ENCODE assay signal across 12 mouse cellular contexts in genomic region chr7:120158121-120158613, GRCm38 (mm10). TPM values are rescaled to one million over a fixed set of nuclear protein-coding genes. Genes with fewer than 3 reads are reported as not detected.
DNase-seq lines count a peak whose midpoint lies in the region; ATAC-seq and TF ChIP-seq lines count a peak whose summit lies in the region.
"Had no signal": no experiment of that assay in that cellular context is flagged by ENCODE, and none has a peak within 500 bp of the region (broad histone marks: within the 10 kb centered on the region; RNA-seq: fewer than 3 reads in every experiment).

No protein-coding gene starts in this region.

- no peak overlapping the region for H3K4me3 ChIP-seq in lung, adult 2 months (replicated peaks; ENCODE audit: extremely low read depth, low read depth, low read length)
- no peak overlapping the region for H3K4me3 ChIP-seq in embryonic facial prominence, embryonic 12.5 days
- H3K4me3 ChIP-seq in hindbrain, embryonic 15.5 days: no peak overlapping the region
- no peak overlapping the region for H3K4me3 ChIP-seq in stomach, embryonic 15.5 days (replicated peaks)
- H3K4me3 ChIP-seq in liver, postnatal 0 days (ENCODE audit: low read depth, low read length): no peak overlapping the region
- no peak overlapping the region for H3K4me3 ChIP-seq in kidney, embryonic 16.5 days (ENCODE audit: low read length)
- H3K4me3 ChIP-seq: liver, embryonic 13.5 days; megakaryocyte, embryonic 14.5 days had no signal

- no peak overlapping the region for H3K4me2 ChIP-seq in embryonic facial prominence, embryonic 12.5 days (replicated peaks)
- H3K4me2 ChIP-seq in hindbrain, embryonic 15.5 days: no peak overlapping the region
- no peak overlapping the region for H3K4me2 ChIP-seq in stomach, embryonic 15.5 days
- H3K4me2 ChIP-seq in liver, postnatal 0 days (ENCODE audit: low read depth, low read length): no peak overlapping the region
- no peak overlapping the region for H3K4me2 ChIP-seq in kidney, embryonic 16.5 days (replicated peaks; ENCODE audit: low read depth, low read length)
- H3K4me2 ChIP-seq: liver, embryonic 13.5 days had no signal

- no peaks in the 10 kb centered on the region for H3K9me3 ChIP-seq in embryonic facial prominence, embryonic 12.5 days
- H3K9me3 ChIP-seq in hindbrain, embryonic 15.5 days: no peaks in the 10 kb centered on the region
- no peaks in the 10 kb centered on the region for H3K9me3 ChIP-seq in stomach, embryonic 15.5 days
- no peaks in the 10 kb centered on the region for H3K9me3 ChIP-seq in liver, postnatal 0 days (ENCODE audit: low read length)
- no peaks in the 10 kb centered on the region for H3K9me3 ChIP-seq in kidney, embryonic 16.5 days (ENCODE audit: low read length)
- H3K9me3 ChIP-seq: liver, embryonic 13.5 days; megakaryocyte, embryonic 14.5 days had no signal

- no peak for TF ChIP-seq CTCF in lung, adult 2 months (IDR thresholded peaks at IDR 0.05; ENCODE audit: insufficient read depth, low read length)
- TF ChIP-seq CTCF in liver, postnatal 0 days (IDR thresholded peaks at IDR 0.05; ENCODE audit: low read depth): no peak

- H3K27me3 ChIP-seq in embryonic facial prominence, embryonic 12.5 days: no peaks in the 10 kb centered on the region
- no peaks in the 10 kb centered on the region for H3K27me3 ChIP-seq in hindbrain, embryonic 15.5 days
- H3K27me3 ChIP-seq in stomach, embryonic 15.5 days (replicated peaks): no peaks in the 10 kb centered on the region
- H3K27me3 ChIP-seq in liver, postnatal 0 days (ENCODE audit: insufficient read depth, low read length): no peaks in the 10 kb centered on the region
- no peaks in the 10 kb centered on the region for H3K27me3 ChIP-seq in kidney, embryonic 16.5 days (ENCODE audit: insufficient read depth, low read length)
- H3K27me3 ChIP-seq: liver, embryonic 13.5 days had no signal

- no peak for ATAC-seq in embryonic facial prominence, embryonic 12.5 days (ENCODE audit: insufficient number of reproducible peaks, insufficient read depth, low FRiP score, low TSS enrichment)
- peak; percentile 48; the same call in 1 of the 2 replicates for ATAC-seq in hindbrain, embryonic 15.5 days (ENCODE audit: low FRiP score, low read depth)
- peak; percentile 58; the same call in 1 of the 2 replicates for ATAC-seq in stomach, embryonic 15.5 days (ENCODE audit: insufficient read depth, low FRiP score, low read depth)
- no peak for ATAC-seq in liver, postnatal 0 days
- no peak for ATAC-seq in kidney, embryonic 16.5 days (ENCODE audit: low FRiP score, low TSS enrichment)

- no peaks in the 10 kb centered on the region for H3K36me3 ChIP-seq in embryonic facial prominence, embryonic 12.5 days
- H3K36me3 ChIP-seq in hindbrain, embryonic 15.5 days: no peaks in the 10 kb centered on the region
- no peaks in the 10 kb centered on the region for H3K36me3 ChIP-seq in stomach, embryonic 15.5 days
- H3K36me3 ChIP-seq in liver, postnatal 0 days (replicated peaks; ENCODE audit: insufficient read depth, low read length): no peaks in the 10 kb centered on the region
- H3K36me3 ChIP-seq in kidney, embryonic 16.5 days (ENCODE audit: insufficient read depth, low read length): no peaks in the 10 kb centered on the region
- H3K36me3 ChIP-seq: liver, embryonic 13.5 days had no signal

- no peak for TF ChIP-seq POLR2A in lung, adult 2 months (IDR thresholded peaks at IDR 0.05; ENCODE audit: borderline replicate concordance, extremely low read depth, low read depth, low read length)

- H3K4me1 ChIP-seq in lung, adult 2 months (ENCODE audit: control insufficient read depth, insufficient read depth, low read length): no peaks in the 10 kb centered on the region
- H3K4me1 ChIP-seq in embryonic facial prominence, embryonic 12.5 days: peaks cover 23% of the 10 kb centered on the region
- 0 out of 2 replicates have a peak, but pooled peaks cover 5% of the 10 kb centered on the region for H3K4me1 ChIP-seq in hindbrain, embryonic 15.5 days (replicated peaks)
- H3K4me1 ChIP-seq in stomach, embryonic 15.5 days: no peaks in the 10 kb centered on the region; the same call in 1 of the 2 replicates
- no peaks in the 10 kb centered on the region for H3K4me1 ChIP-seq in liver, postnatal 0 days (ENCODE audit: insufficient read depth)
- H3K4me1 ChIP-seq in kidney, embryonic 16.5 days (ENCODE audit: insufficient read depth, low read length): 0 out of 2 replicates have a peak, but pooled peaks cover 3% of the 10 kb centered on the region
- H3K4me1 ChIP-seq: liver, embryonic 13.5 days; megakaryocyte, embryonic 14.5 days had no signal

- no peak for TF ChIP-seq EP300 in liver, postnatal 0 days (IDR thresholded peaks at IDR 0.05; ENCODE audit: low read depth)

- intact Hi-C loops in left cerebral cortex, postnatal 4 days (cut with DNase I): no loop called here

- DNase-seq in lung, postnatal 36 days: peak; percentile 15
- no peak for DNase-seq in lung, adult 2 months
- no peak for DNase-seq in liver, postnatal 0 days
- DNase-seq in left cerebral cortex, postnatal 4 days: no peak
- DNase-seq: layer of hippocampus, adult 9-11 months; liver, embryonic 13.5 days had no signal

- 24% methylated on average over 4 of the region's 4 CpGs for WGBS in lung, adult 2 months
- WGBS in embryonic facial prominence, embryonic 12.5 days: 15% methylated on average over 4 of the region's 4 CpGs
- WGBS in hindbrain, embryonic 15.5 days: 31% methylated on average over 4 of the region's 4 CpGs
- WGBS in stomach, embryonic 15.5 days: 32% methylated on average over 4 of the region's 4 CpGs
- 45% methylated on average over 4 of the region's 4 CpGs for WGBS in liver, postnatal 0 days (ENCODE audit: insufficient replicate concordance)
- WGBS in kidney, embryonic 16.5 days: 47% methylated on average over 4 of the region's 4 CpGs

- H3K9ac ChIP-seq in embryonic facial prominence, embryonic 12.5 days: no peak overlapping the region
- H3K9ac ChIP-seq in hindbrain, embryonic 15.5 days: no peak overlapping the region
- no peak overlapping the region for H3K9ac ChIP-seq in stomach, embryonic 15.5 days
- H3K9ac ChIP-seq in liver, postnatal 0 days (replicated peaks): no peak overlapping the region
- H3K9ac ChIP-seq in kidney, embryonic 16.5 days (replicated peaks; ENCODE audit: low read length): no peak overlapping the region
- H3K9ac ChIP-seq: liver, embryonic 13.5 days had no signal

- 0 out of 2 replicates have a peak overlapping the region, but pooled peaks have one; percentile 25 for H3K27ac ChIP-seq in embryonic facial prominence, embryonic 12.5 days
- no peak overlapping the region for H3K27ac ChIP-seq in hindbrain, embryonic 15.5 days (replicated peaks)
- H3K27ac ChIP-seq in stomach, embryonic 15.5 days: no peak overlapping the region
- no peak overlapping the region for H3K27ac ChIP-seq in liver, postnatal 0 days (ENCODE audit: low read depth)
- no peak overlapping the region for H3K27ac ChIP-seq in kidney, embryonic 16.5 days (ENCODE audit: low read length)
- H3K27ac ChIP-seq: liver, embryonic 13.5 days had no signal

RNA-seq across cellular contexts. Expression of gene Zp2, which starts 13.1 kb away (rescaled TPM):
- polyA plus RNA-seq in lung, adult 2 months (2012; rRNA removed): 0.05 TPM in 1 of 2 replicates, not detected in the other
- 0.10 TPM in 1 of 2 replicates, not detected in the other for polyA plus RNA-seq in embryonic facial prominence, embryonic 12.5 days (2016; fragmentation: Nextera tagmentation; extraction: Ambion mirVana)
- polyA plus RNA-seq in hindbrain, embryonic 15.5 days (2015; fragmentation: Nextera tagmentation; extraction: Ambion mirVana): not detected in 2 replicates
- polyA plus RNA-seq in stomach, embryonic 15.5 days (2015; fragmentation: Nextera tagmentation; extraction: Ambion mirVana): 0.15 TPM in 1 of 2 replicates, not detected in the other
- polyA plus RNA-seq in liver, postnatal 0 days (2015; fragmentation: Nextera tagmentation; extraction: Ambion mirVana): not detected in 2 replicates
- under 1 TPM; 0.44 TPM for total RNA-seq in left cerebral cortex, postnatal 4 days (2021)
- polyA plus RNA-seq in kidney, embryonic 16.5 days (2015; fragmentation: Nextera tagmentation; extraction: Ambion mirVana): not detected in 2 replicates
- total RNA-seq: common myeloid progenitor, adult 5-6 weeks had no signal
- polyA plus RNA-seq: liver, embryonic 13.5 days had no signal

RNA-seq across cellular contexts. Expression of gene Anks4b, which starts 15.5 kb away (rescaled TPM):
- polyA plus RNA-seq in lung, adult 2 months (2012; rRNA removed): not detected in 2 replicates
- 0.10 TPM in 1 of 2 replicates, not detected in the other for polyA plus RNA-seq in embryonic facial prominence, embryonic 12.5 days (2016; fragmentation: Nextera tagmentation; extraction: Ambion mirVana)
- polyA plus RNA-seq in hindbrain, embryonic 15.5 days (2015; fragmentation: Nextera tagmentation; extraction: Ambion mirVana): not detected in 2 replicates
- 2.7 and 3.2 TPM in 2 replicates for polyA plus RNA-seq in stomach, embryonic 15.5 days (2015; fragmentation: Nextera tagmentation; extraction: Ambion mirVana)
- polyA plus RNA-seq in liver, postnatal 0 days (2015; fragmentation: Nextera tagmentation; extraction: Ambion mirVana): 2.4 and 3.0 TPM in 2 replicates
- total RNA-seq in left cerebral cortex, postnatal 4 days (2021): under 1 TPM; 0.16 to 0.32 TPM
- polyA plus RNA-seq in kidney, embryonic 16.5 days (2015; fragmentation: Nextera tagmentation; extraction: Ambion mirVana): 3.5 TPM in 2 replicates
- total RNA-seq: common myeloid progenitor, adult 5-6 weeks had no signal

RNA-seq across cellular contexts. Expression of gene Crym, which starts 43.7 kb away (rescaled TPM):
- polyA plus RNA-seq in lung, adult 2 months (2012; rRNA removed): 4.7 and 5.2 TPM in 2 replicates
- polyA plus RNA-seq in embryonic facial prominence, embryonic 12.5 days (2016; fragmentation: Nextera tagmentation; extraction: Ambion mirVana): 77.7 and 109 TPM in 2 replicates
- polyA plus RNA-seq in hindbrain, embryonic 15.5 days (2015; fragmentation: Nextera tagmentation; extraction: Ambion mirVana): 10.3 and 13.1 TPM in 2 replicates
- 5.2 and 6.7 TPM in 2 replicates for polyA plus RNA-seq in stomach, embryonic 15.5 days (2015; fragmentation: Nextera tagmentation; extraction: Ambion mirVana)
- 0.27 and 0.29 TPM in 2 replicates for polyA plus RNA-seq in liver, postnatal 0 days (2015; fragmentation: Nextera tagmentation; extraction: Ambion mirVana)
- 100 to 1,000 TPM in 1 of 2 experiments, 10 to 100 TPM in 1; 93.0 to 126 TPM for total RNA-seq in left cerebral cortex, postnatal 4 days (2021)
- polyA plus RNA-seq in kidney, embryonic 16.5 days (2015; fragmentation: Nextera tagmentation; extraction: Ambion mirVana): 71.3 and 77.0 TPM in 2 replicates
- total RNA-seq: common myeloid progenitor, adult 5-6 weeks had no signal

RNA-seq across cellular contexts. Expression of gene Abca14, which starts 45.6 kb away (rescaled TPM):
- 0.14 TPM in 1 of 2 replicates, not detected in the other for polyA plus RNA-seq in lung, adult 2 months (2012; rRNA removed)
- polyA plus RNA-seq in embryonic facial prominence, embryonic 12.5 days (2016; fragmentation: Nextera tagmentation; extraction: Ambion mirVana): not detected in 2 replicates
- polyA plus RNA-seq in hindbrain, embryonic 15.5 days (2015; fragmentation: Nextera tagmentation; extraction: Ambion mirVana): not detected in 2 replicates
- not detected in 2 replicates for polyA plus RNA-seq in stomach, embryonic 15.5 days (2015; fragmentation: Nextera tagmentation; extraction: Ambion mirVana)
- polyA plus RNA-seq in liver, postnatal 0 days (2015; fragmentation: Nextera tagmentation; extraction: Ambion mirVana): 0.20 TPM in 2 replicates
- total RNA-seq in left cerebral cortex, postnatal 4 days (2021): not detected
- not detected in 2 replicates for polyA plus RNA-seq in kidney, embryonic 16.5 days (2015; fragmentation: Nextera tagmentation; extraction: Ambion mirVana)
- total RNA-seq: common myeloid progenitor, adult 5-6 weeks had no signal

RNA-seq across cellular contexts. Expression of gene Tmem159, which starts 56.0 kb away (rescaled TPM):
- polyA plus RNA-seq in lung, adult 2 months (2012; rRNA removed): 47.3 and 57.3 TPM in 2 replicates
- polyA plus RNA-seq in embryonic facial prominence, embryonic 12.5 days (2016; fragmentation: Nextera tagmentation; extraction: Ambion mirVana): 27.1 and 27.4 TPM in 2 replicates
- 14.0 and 16.2 TPM in 2 replicates for polyA plus RNA-seq in hindbrain, embryonic 15.5 days (2015; fragmentation: Nextera tagmentation; extraction: Ambion mirVana)
- 33.2 and 45.4 TPM in 2 replicates for polyA plus RNA-seq in stomach, embryonic 15.5 days (2015; fragmentation: Nextera tagmentation; extraction: Ambion mirVana)
- 3.7 and 4.2 TPM in 2 replicates for polyA plus RNA-seq in liver, postnatal 0 days (2015; fragmentation: Nextera tagmentation; extraction: Ambion mirVana)
- total RNA-seq in left cerebral cortex, postnatal 4 days (2021): 1 to 10 TPM; 7.0 to 9.1 TPM
- 34.3 and 40.4 TPM in 2 replicates for polyA plus RNA-seq in kidney, embryonic 16.5 days (2015; fragmentation: Nextera tagmentation; extraction: Ambion mirVana)

Comparison
In these comparisons a context has a peak if more than half of its experiments do, and no peak if none do; other contexts are left out.
1. ATAC-seq: peak in hindbrain, embryonic 15.5 days (single experiment) and stomach, embryonic 15.5 days (single experiment); none in embryonic facial prominence, embryonic 12.5 days (single experiment), liver, postnatal 0 days (single experiment) and kidney, embryonic 16.5 days (single experiment).